Mouse (Mus musculus) limb, embryonic 11.5 days (tissue): Measurements from ENCODE around the gene Ubc. TPM values are rescaled to one million over a fixed set of nuclear protein-coding genes. Genes with fewer than 3 reads are reported as not detected.

ENCODE experiments used
- ATAC-seq: fragments of 200-750 bp; cut with Nextera tagmentation; 2 replicates; pipeline ENCODE4 v1.8.0; 2017; ENCODE audit warnings: low read depth; ENCODE audit not compliant: insufficient number of reproducible peaks, low FRiP score, low TSS enrichment
- DNase-seq: peaks from one replicate; pipeline ENCODE4 v3.0.0-alpha.2; 2015; ENCODE audit warnings: low spot score
- H3K27ac ChIP-seq: fragments of 300-500 bp; sonication (generic); replicated peaks from 2 replicates; pipeline ENCODE4 v1.5.1; 2014; ENCODE audit warnings: low read depth, mild to moderate bottlenecking, low read length
- H3K27me3 ChIP-seq: fragments of 300-500 bp; sonication (generic); 2 replicates; pipeline ENCODE4 v1.6.1; 2014; ENCODE audit warnings: mild to moderate bottlenecking, low read length, mixed read lengths; ENCODE audit not compliant: control insufficient read depth, insufficient read depth
- H3K36me3 ChIP-seq: fragments of 300-500 bp; sonication (generic); 2 replicates; pipeline ENCODE4 v1.6.1; 2014; ENCODE audit warnings: mild to moderate bottlenecking, low read length, moderate library complexity, mixed read lengths; ENCODE audit not compliant: control insufficient read depth, insufficient read depth
- H3K4me1 ChIP-seq: fragments of 300-500 bp; sonication (generic); 2 replicates; pipeline ENCODE4 v1.6.1; 2014; ENCODE audit warnings: low read length, mixed read lengths; ENCODE audit not compliant: control insufficient read depth, insufficient read depth
- H3K4me2 ChIP-seq: fragments of 300-500 bp; sonication (generic); 2 replicates; pipeline ENCODE4 v1.6.1; 2014; ENCODE audit warnings: low read depth, mild to moderate bottlenecking, moderate library complexity; ENCODE audit not compliant: severe bottlenecking
- H3K4me3 ChIP-seq: fragments of 300-500 bp; sonication (generic); 2 replicates; pipeline ENCODE4 v1.5.1; 2014; ENCODE audit warnings: low read depth, low read length
- H3K9ac ChIP-seq: fragments of 300-500 bp; sonication (generic); 2 replicates; pipeline ENCODE4 v1.6.1; 2014; ENCODE audit warnings: mild to moderate bottlenecking, low read length
- H3K9me3 ChIP-seq: fragments of 300-500 bp; sonication (generic); 2 replicates; pipeline ENCODE4 v1.6.1; 2016; ENCODE audit warnings: low read length; ENCODE audit not compliant: control insufficient read depth
- WGBS: fragments of 180-500 bp; shearing (Covaris S2); extraction: QIAGEN DNeasy Blood & Tissue Kit; methylation state at CpG from one replicate; pipeline ENCODE4 v1.1.7; 2014; 5-methylcytosine and 5-hydroxymethylcytosine counted together
- polyA plus RNA-seq: library from polyadenylated mRNA; unstranded; fragments of >200 nt; fragmentation: Nextera tagmentation; extraction: Ambion mirVana; gene quantifications from 2 replicates; pipeline ENCODE4 v1.2.1, GENCODE M21; 2014

Ubc gene
- polyA plus RNA-seq, 1 experiment from 2014 or later = 979 TPM

DNA sequence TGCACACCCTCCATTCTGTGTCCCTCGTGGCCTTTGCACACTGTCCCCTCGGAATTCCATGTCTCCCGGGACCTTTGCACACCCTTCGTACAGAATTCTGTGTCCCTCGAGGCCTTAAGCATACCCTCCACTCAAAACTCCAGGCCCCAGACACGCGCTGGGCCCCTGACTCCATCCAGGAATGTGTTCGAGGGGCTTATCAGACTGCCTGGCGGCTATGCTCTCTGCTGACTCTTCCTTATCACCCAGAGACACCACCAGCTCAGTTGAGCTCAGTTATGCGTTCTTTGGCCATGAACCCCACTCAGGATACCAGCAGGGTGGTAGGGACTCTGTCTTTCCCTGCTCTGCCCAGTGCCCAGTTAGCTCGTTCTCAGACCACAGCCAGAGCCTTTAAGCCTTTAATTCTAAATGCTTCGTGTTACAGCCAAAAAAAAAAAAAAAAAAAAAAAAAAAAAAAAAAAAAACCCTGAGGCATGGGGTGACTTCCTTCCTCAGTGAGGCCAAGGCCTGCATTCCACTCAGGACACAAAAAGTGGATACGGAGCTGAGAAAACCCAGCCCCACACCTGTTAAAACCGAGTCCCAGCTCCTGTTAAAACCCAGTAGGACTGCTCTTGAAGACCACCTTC, 48.4 kb downstream of the Ubc start:
- no peak for DNase-seq
- WGBS = 56% methylated on average over 14 of the region's 14 CpGs

DNA sequence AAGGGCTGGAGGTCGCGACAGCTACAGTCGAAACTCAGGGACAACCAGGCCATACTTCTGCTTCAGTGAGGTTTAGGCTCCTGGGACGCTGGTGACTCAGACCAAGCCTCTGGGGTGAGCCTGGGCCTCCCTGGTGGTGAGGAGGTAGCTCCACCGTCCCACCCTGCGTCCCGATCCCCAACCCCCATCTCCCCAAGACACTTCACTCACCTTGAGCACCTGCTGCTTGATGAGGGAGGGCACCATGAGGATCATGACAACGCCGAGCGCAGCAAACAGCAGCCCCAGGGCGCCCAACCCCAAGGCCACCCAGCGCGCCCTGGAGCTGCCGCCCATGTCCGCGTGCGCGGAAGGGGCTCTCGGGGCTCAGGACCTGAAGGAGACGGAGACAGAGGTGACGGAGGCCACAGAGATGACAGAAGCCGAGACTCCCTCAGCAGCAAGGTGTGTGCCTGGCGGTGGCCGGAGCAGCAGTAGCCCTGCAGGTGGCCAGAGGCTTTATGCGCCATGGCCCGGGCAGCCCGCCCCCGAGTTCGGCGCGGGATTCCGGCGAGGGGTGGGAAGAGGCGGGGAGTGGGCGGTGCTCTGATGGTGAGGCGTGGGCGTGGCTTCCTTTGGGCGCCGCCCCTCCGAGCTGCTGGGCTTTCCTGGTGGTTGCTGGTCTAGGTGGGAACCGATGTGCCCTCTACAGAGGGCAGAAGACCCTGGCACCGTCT, 49.3 kb downstream of the Ubc start, which contains the start of gene Scarb1:
TSS of gene Scarb1 (minus strand) at position 548 of the 716 bp plus-strand sequence.
- peaks cover 11% of the 10 kb centered on the region; the same call in 1 of the 2 replicates for H3K4me1 ChIP-seq
- under 1% methylated on average over 42 of the region's 42 CpGs for WGBS
- no peaks in the 10 kb centered on the region for H3K9me3 ChIP-seq
- DNase-seq (peak; percentile 91), ATAC-seq (peak; percentile 83)
- H3K4me2 ChIP-seq = peak within 1 kb of the TSS; percentile 97
- H3K36me3 ChIP-seq = no peaks in the 10 kb centered on the region
- H3K9ac ChIP-seq = peak within 1 kb of the TSS; percentile 62
- H3K27ac ChIP-seq = no peak within 1 kb of the TSS
- H3K27me3 ChIP-seq = no peaks in the 10 kb centered on the region
- peak within 1 kb of the TSS; percentile 67 for H3K4me3 ChIP-seq

More for the DNA sequence above, 48.4 kb downstream of the Ubc start:
- Histone ChIP-seq H3K27ac (no peak overlapping the region), H3K4me3 (peak overlapping the region; percentile 67), H3K4me1 (peaks cover 11% of the 10 kb centered on the region; the same call in 1 of the 2 replicates), H3K27me3 (no peaks in the 10 kb centered on the region), H3K4me2 (peak overlapping the region; percentile 97), H3K9me3 (no peaks in the 10 kb centered on the region), H3K9ac (peak overlapping the region; percentile 30; the same call in 1 of the 2 replicates), H3K36me3 (no peaks in the 10 kb centered on the region)
- ATAC-seq = no peak

DNA sequence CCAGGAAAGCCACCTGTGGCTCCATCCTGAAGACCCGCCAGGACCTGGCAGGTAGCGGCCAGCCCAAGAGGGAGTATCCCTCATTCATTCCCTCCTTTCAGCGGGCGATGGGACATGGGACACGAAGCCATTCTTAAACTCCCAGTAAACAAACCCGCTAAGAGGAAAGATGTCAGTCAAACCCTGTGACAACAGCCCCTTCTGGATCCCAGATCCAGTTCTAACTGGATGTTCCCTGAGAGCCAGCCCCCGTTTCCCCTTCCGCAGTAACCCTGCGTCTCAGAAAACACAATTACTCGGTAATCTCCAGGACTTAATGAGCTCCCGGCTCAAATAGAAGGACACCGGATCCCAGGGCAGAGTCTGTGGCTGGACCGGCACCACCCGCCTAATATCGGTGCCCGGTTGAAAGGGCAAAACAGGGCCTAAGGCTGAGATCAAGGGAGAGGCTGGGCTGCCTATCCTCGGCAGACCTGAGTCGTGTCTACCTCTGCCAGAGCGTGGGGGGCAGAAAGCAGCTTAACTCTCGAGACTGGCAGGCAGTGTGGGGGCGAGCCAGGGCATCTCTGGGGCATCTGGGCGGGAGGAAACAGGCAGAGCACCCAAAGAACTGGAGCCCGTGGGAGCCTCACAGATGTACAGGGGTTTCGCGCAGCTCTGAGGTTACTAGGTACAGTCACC, 50.0 kb downstream of the Ubc start:
- Histone ChIP-seq H3K27ac (no peak overlapping the region), H3K4me3 (peak overlapping the region; percentile 67), H3K36me3 (no peaks in the 10 kb centered on the region), H3K4me1 (peaks cover 11% of the 10 kb centered on the region; the same call in 1 of the 2 replicates), H3K27me3 (no peaks in the 10 kb centered on the region), H3K9ac (peak overlapping the region; percentile 62), H3K4me2 (peak overlapping the region; percentile 97), H3K9me3 (no peaks in the 10 kb centered on the region)
- 1% methylated on average over 25 of the region's 25 CpGs for WGBS
- ATAC-seq (no peak), DNase-seq (peak; percentile 50)

DNA sequence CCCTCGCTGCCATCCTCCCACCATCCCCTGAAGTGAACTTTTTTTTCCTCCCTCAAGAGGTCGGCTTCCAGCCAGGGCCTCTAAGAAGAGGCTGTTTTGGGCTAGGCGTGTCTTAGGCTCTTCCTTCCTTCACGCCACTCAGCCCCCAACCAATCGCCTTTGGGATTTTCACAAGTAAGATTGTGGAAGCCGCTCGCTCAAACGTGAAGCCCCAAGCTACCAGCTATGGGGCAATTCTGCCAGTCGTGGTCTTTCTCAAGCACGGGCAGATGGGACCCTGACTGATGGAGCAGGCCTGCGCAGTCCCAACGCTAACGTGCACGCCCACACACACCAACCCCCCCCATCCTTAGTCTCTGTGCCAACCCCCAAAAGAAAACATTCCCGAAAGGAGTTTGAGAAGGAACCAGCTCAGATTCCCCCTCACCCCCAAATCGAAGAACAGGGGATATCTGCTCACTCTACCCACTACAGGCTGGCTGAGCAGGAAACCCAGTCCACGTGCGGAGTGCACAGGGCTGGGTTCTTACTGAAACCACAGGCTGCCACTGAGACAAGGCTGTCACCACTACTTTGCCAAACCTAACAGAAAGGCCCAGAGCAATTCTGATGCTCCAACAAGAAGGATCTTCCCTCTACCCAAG, 50.8 kb downstream of the Ubc start:
- Histone ChIP-seq H3K27me3 (no peaks in the 10 kb centered on the region), H3K9me3 (no peaks in the 10 kb centered on the region), H3K4me3 (0 out of 2 replicates have a peak overlapping the region, but pooled peaks have one; percentile 67), H3K4me2 (peak overlapping the region; percentile 97), H3K9ac (no peak overlapping the region), H3K4me1 (peaks cover 11% of the 10 kb centered on the region; the same call in 1 of the 2 replicates), H3K36me3 (no peaks in the 10 kb centered on the region), H3K27ac (no peak overlapping the region)
- DNase-seq (peak; percentile 47), ATAC-seq (no peak)
- 7% methylated on average over 18 of the region's 18 CpGs for WGBS

DNA sequence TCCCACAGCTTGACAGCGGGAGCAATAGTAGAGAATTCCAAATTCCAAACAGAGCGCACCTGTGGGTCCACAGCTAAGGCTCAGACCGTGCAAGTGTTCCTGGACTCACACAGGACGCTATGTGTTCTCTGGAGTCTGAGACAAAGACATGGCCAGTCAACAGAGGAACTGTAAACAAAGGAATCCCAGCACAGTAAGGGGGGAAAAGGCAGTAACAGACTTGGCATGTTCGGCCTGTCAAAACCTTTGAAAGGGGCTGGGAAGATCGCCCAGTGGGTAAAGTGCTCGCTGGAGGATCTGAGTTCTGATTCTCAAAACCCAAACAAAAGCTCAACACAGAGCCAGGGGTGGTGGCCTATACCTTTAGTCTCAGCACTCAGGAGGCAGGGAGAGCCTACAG, 52.5 kb downstream of the Ubc start:
- Histone ChIP-seq H3K9ac (no peak overlapping the region), H3K27ac (no peak overlapping the region), H3K4me3 (no peak overlapping the region), H3K9me3 (no peaks in the 10 kb centered on the region), H3K27me3 (no peaks in the 10 kb centered on the region), H3K4me1 (peaks cover 11% of the 10 kb centered on the region; the same call in 1 of the 2 replicates), H3K4me2 (no peak overlapping the region), H3K36me3 (no peaks in the 10 kb centered on the region)
- 85% methylated on average over 7 of the region's 7 CpGs for WGBS
- no peak for ATAC-seq
- DNase-seq = no peak

DNA sequence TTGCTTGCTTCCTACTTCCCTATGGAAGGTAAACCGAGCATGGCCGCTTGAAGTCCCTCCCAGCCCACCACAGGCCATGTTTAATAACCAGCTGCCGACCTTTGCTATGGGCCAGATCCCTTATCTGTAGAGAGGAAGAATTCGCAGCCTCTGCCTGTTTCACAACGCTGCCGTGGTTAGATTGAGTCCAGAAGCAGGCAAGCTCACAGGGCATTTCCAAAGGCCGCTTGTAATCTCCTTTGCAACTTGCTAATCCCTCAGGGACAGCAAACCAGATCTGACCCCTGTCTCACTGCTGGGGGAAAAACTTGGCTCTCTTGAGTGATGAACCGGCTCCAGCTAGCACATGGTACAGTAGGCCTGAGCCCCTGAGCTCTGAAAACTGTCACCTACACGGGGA, 53.0 kb downstream of the Ubc start:
- ATAC-seq (no peak), DNase-seq (no peak)
- Histone ChIP-seq H3K36me3 (no peaks in the 10 kb centered on the region), H3K4me3 (no peak overlapping the region), H3K9ac (no peak overlapping the region), H3K27me3 (no peaks in the 10 kb centered on the region), H3K4me2 (no peak overlapping the region), H3K27ac (no peak overlapping the region), H3K4me1 (peaks cover 11% of the 10 kb centered on the region; the same call in 1 of the 2 replicates), H3K9me3 (no peaks in the 10 kb centered on the region)
- WGBS = 49% methylated on average over 9 of the region's 9 CpGs
